Comparison of ENCODE assay signal across 22 mouse cellular contexts in genomic region chr3:122102091-122102490, GRCm38 (mm10). TPM values are rescaled to one million over a fixed set of nuclear protein-coding genes. Genes with fewer than 3 reads are reported as not detected.
DNase-seq lines count a peak whose midpoint lies in the region; ATAC-seq and TF ChIP-seq lines count a peak whose summit lies in the region.
"Had no signal": no experiment of that assay in that cellular context is flagged by ENCODE, and none has a peak within 500 bp of the region (broad histone marks: within the 10 kb centered on the region; RNA-seq: fewer than 3 reads in every experiment).

No protein-coding gene starts in this region.

- no peak for ATAC-seq in midbrain, postnatal 0 days (ENCODE audit: low FRiP score)
- ATAC-seq: CD4-positive, CD25-positive, alpha-beta regulatory T cell, adult 4 months; forebrain, embryonic 16.5 days; hindbrain, postnatal 0 days had no signal

- 57% methylated on average over 7 of the region's 7 CpGs for WGBS in midbrain, postnatal 0 days
- 60% methylated on average over 7 of the region's 7 CpGs for WGBS in midbrain, embryonic 10.5 days

- no peak for TF ChIP-seq POLR2A in brain, embryonic 14.5 days (IDR thresholded peaks at IDR 0.05; ENCODE audit: borderline replicate concordance, extremely low read depth, insufficient read depth, insufficient read length, poor library complexity, severe bottlenecking)

- H3K36me3 ChIP-seq in midbrain, postnatal 0 days (ENCODE audit: insufficient read depth, low read length), result no peaks in the 10 kb centered on the region
- no peaks in the 10 kb centered on the region for H3K36me3 ChIP-seq in midbrain, embryonic 10.5 days
- H3K36me3 ChIP-seq: embryonic facial prominence, embryonic 13.5 days; forebrain, embryonic 12.5 days; G1E; heart, embryonic 13.5 days; hindbrain, embryonic 13.5 days had no signal

- no peak overlapping the region for H3K4me3 ChIP-seq in midbrain, postnatal 0 days (ENCODE audit: low read depth, low read length)
- H3K4me3 ChIP-seq in midbrain, embryonic 10.5 days, result no peak overlapping the region
- H3K4me3 ChIP-seq: embryonic facial prominence, embryonic 13.5 days; forebrain, embryonic 12.5 days; heart, embryonic 13.5 days; hindbrain, embryonic 13.5 days had no signal

- H3K27ac ChIP-seq in midbrain, postnatal 0 days (ENCODE audit: low read depth, low read length), result no peak overlapping the region
- H3K27ac ChIP-seq in midbrain, embryonic 10.5 days (replicated peaks), result no peak overlapping the region
- H3K27ac ChIP-seq: embryonic facial prominence, embryonic 13.5 days; forebrain, embryonic 12.5 days; hindbrain, embryonic 13.5 days; hindbrain, postnatal 0 days had no signal

- intact Hi-C loops in heart, postnatal 10 days (cut with DNase I), result loop anchor here (2.0 kb wide), 1 partner anchor 69 kb away; no protein-coding TSS in a partner anchor
- intact Hi-C loops in heart, postnatal 14 days (cut with DNase I), result loop anchor here (5.0 kb wide), 2 partner anchors 60 to 95 kb away; partner anchors contain the start of gene Abca4

- H3K9me3 ChIP-seq in midbrain, postnatal 0 days (ENCODE audit: low read length), result no peaks in the 10 kb centered on the region
- H3K9me3 ChIP-seq in midbrain, embryonic 10.5 days (replicated peaks), result no peaks in the 10 kb centered on the region
- H3K9me3 ChIP-seq: embryonic facial prominence, embryonic 13.5 days; forebrain, embryonic 12.5 days; G1E; heart, embryonic 13.5 days; hindbrain, embryonic 13.5 days had no signal

- no peak overlapping the region for H3K4me2 ChIP-seq in midbrain, postnatal 0 days (ENCODE audit: low read depth, low read length, poor library complexity, severe bottlenecking)
- H3K4me2 ChIP-seq: embryonic facial prominence, embryonic 13.5 days; forebrain, embryonic 12.5 days; heart, embryonic 13.5 days; hindbrain, embryonic 13.5 days had no signal

- TF ChIP-seq CTCF in midbrain, postnatal 0 days (IDR thresholded peaks at IDR 0.05), result no peak
- TF ChIP-seq CTCF in brain, embryonic 14.5 days (IDR thresholded peaks at IDR 0.05; ENCODE audit: borderline replicate concordance, extremely low read depth, insufficient read depth, insufficient read length), result no peak

- no peaks in the 10 kb centered on the region for H3K4me1 ChIP-seq in midbrain, postnatal 0 days (ENCODE audit: insufficient read depth, low read length)
- peaks cover 10% of the 10 kb centered on the region for H3K4me1 ChIP-seq in midbrain, embryonic 10.5 days

- peak; percentile 19 for DNase-seq in adrenal gland, adult 2 months
- no peak for DNase-seq in adrenal gland, postnatal 10 days
- peak; percentile 15 to 25 for DNase-seq in heart, postnatal 10 days
- no peak for DNase-seq in heart, postnatal 14 days
- peak; percentile 18 for DNase-seq in midbrain, postnatal 0 days (ENCODE audit: low spot score)
- DNase-seq in midbrain, embryonic 10.5 days (ENCODE audit: low spot score), result no peak
- DNase-seq in brain, embryonic 14.5 days (ENCODE audit: low read depth), result peak; percentile 22
- no peak for DNase-seq in gastrocnemius, adult 8-10 months (ENCODE audit: low spot score in 2 of 2)
- DNase-seq: adrenal gland, postnatal 25 days; B cell, adult 2 months; cerebellum, adult 11 months; cerebellum, adult 8-10 months; cerebellum, postnatal 14 days; gastrocnemius, postnatal 14 days had no signal

- no peak overlapping the region for H3K9ac ChIP-seq in midbrain, postnatal 0 days (replicated peaks; ENCODE audit: low read length, poor library complexity, severe bottlenecking)
- H3K9ac ChIP-seq: embryonic facial prominence, embryonic 13.5 days; forebrain, embryonic 12.5 days; heart, embryonic 13.5 days; hindbrain, embryonic 13.5 days had no signal

- H3K27me3 ChIP-seq in midbrain, postnatal 0 days (ENCODE audit: insufficient read depth, low read length), result no peaks in the 10 kb centered on the region
- peaks cover 15% of the 10 kb centered on the region for H3K27me3 ChIP-seq in midbrain, embryonic 10.5 days (ENCODE audit: low read depth, poor library complexity, severe bottlenecking)
- H3K27me3 ChIP-seq: embryonic facial prominence, embryonic 13.5 days; heart, embryonic 13.5 days had no signal

RNA-seq across cellular contexts. Expression of gene Abca4, which starts 57.8 kb away (rescaled TPM):
- 1 to 10 TPM; 1.7 to 5.9 TPM for total RNA-seq in adrenal gland, adult 2 months (2021)
- 0.87 and 1.8 TPM in 2 replicates for polyA plus RNA-seq in adrenal gland, adult 2 months (2012; rRNA removed)
- total RNA-seq in adrenal gland, postnatal 10 days (2021), result 1 to 10 TPM; 1.8 to 2.7 TPM
- total RNA-seq in heart, postnatal 10 days (2021), result 1 to 10 TPM; 4.5 to 5.3 TPM
- 1 to 10 TPM; 4.2 to 4.3 TPM for total RNA-seq in heart, postnatal 14 days (2021)
- total RNA-seq in midbrain, postnatal 0 days (2014; rRNA removed), result 2.9 and 7.7 TPM in 2 replicates
- polyA plus RNA-seq in midbrain, postnatal 0 days (2015; fragmentation: Nextera tagmentation; extraction: Ambion mirVana), result 0.94 TPM in 2 replicates
- polyA plus RNA-seq in midbrain, embryonic 10.5 days (2016; fragmentation: Nextera tagmentation; extraction: Ambion mirVana), result 2.2 and 2.6 TPM in 2 replicates
- 1.9 and 5.0 TPM in 2 replicates for polyA plus RNA-seq in brain, embryonic 14.5 days (2012; rRNA removed)
- under 1 TPM; 0.47 to 0.99 (median 0.56) TPM for total RNA-seq in gastrocnemius, adult 8-10 months (2022)
- polyA plus RNA-seq: CD4-positive, CD25-positive, alpha-beta regulatory T cell, adult 4 months had no signal

Comparison
In these comparisons a context has a peak if more than half of its experiments do, and no peak if none do; other contexts are left out.
1. DNase-seq: peak in adrenal gland, adult 2 months (single experiment), heart, postnatal 10 days (2 of 2), midbrain, postnatal 0 days (single experiment) and brain, embryonic 14.5 days (single experiment); none in adrenal gland, postnatal 10 days (single experiment), heart, postnatal 14 days (0 of 2), midbrain, embryonic 10.5 days (single experiment) and gastrocnemius, adult 8-10 months (0 of 2).